Mouse (Mus musculus) gastrocnemius, adult 2 months (tissue): ENCODE measurements around the gene Prkar2a. TPM values are rescaled to one million over a fixed set of nuclear protein-coding genes. Genes with fewer than 3 reads are reported as not detected.

Source experiments
- DNase-seq: peaks from one replicate; pipeline ENCODE4 v3.0.0; 2022
- H3K27ac ChIP-seq: fragments of 200-600 bp; 2 replicates; pipeline ENCODE4 v1.8.1; 2022; ENCODE audit warnings: mild to moderate bottlenecking
- H3K4me3 ChIP-seq: fragments of 200-600 bp; 2 replicates; pipeline ENCODE4 v1.8.1; 2022; ENCODE audit warnings: mild to moderate bottlenecking, moderate library complexity
- CTCF ChIP-seq: fragments of 200-600 bp; IDR thresholded peaks from 2 replicates; pipeline ENCODE4 v1.8.1; 2022; ENCODE audit warnings: antibody characterized with exemption, mild to moderate bottlenecking, moderate library complexity
- intact Hi-C: fragments of 180-260 bp; cut with DNase I; formaldehyde crosslinking; loops from one replicate; pipeline ENCODE4 v1.15.1; 2025
- total RNA-seq, 2 experiments: library from RNA; stranded (reverse); gene quantifications; 2 replicates each; pipeline ENCODE4 v1.2.3; 2021

Prkar2a gene
- total RNA-seq, 2 experiments from 2014 or later: 164 to 181 TPM

DNA sequence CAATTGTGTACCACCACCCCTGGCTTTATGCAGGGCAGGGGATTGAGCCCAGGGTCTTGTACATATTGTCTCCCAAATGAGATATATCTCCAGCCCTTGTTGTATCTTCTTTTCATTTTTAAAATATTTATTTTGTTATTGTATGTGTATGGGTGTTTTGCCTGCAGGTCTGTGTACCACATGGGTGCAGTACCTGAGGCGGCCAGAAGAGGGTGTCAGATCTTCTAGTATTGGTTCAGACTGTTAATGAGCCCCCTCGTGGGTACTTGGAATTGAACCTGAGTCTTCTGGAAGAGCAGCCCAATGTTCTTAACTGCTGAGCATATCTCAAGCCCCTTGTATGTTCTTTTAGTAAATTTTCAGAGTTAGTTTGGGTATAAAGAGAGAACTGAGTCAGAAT, 16.0 kb upstream of the Prkar2a start:
- intact Hi-C loops: no loop called here

DNA sequence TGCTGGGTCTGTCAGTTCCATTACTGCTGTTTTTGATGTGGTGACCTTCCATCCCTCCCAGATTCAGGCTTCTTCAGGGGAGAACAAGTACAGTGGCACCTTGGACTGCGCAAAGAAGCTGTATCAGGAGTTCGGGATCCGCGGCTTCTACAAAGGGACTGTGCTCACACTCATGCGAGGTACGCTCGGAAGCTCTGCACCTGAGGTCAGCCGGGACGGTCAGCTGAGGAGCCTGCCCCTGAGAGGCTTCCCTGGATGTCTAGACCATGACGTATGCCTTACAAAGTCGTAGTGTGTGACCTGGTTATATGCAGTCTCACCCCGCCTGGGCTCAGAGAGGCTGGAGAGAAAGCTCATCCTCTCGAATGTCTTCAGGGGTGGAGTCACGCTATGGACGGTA, 9.1 kb upstream of the Prkar2a start:
- Histone ChIP-seq H3K27ac (no peak overlapping the region), H3K4me3 (no peak overlapping the region)
- intact Hi-C loops: no loop called here
- no peak for DNase-seq
- TF ChIP-seq CTCF: no peak

More for the DNA sequence above, 16.0 kb upstream of the Prkar2a start:
- no peak overlapping the region for H3K4me3 ChIP-seq
- no peak for DNase-seq
- TF ChIP-seq CTCF: peak; percentile 53
- no peak overlapping the region for H3K27ac ChIP-seq

DNA sequence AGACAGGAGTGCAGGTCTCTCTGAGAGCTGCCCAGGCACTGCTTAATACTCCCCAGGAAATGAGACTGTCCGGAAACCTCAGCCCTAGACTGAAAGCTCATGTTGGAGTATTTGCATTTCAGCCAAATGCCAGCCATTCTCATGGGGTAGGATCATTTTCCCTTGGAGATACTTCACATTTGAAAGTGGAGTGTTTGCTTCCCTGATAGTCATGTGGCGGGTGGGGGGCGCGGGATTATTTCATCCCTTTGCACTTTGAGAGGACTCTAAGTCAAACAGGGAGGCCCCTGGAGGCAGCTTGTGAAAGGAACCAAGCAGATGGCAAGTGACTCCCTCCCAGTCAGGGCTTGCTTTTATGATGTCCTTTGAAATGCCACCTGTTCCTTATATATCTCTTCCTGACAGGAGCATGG, 2.6 kb upstream of the Prkar2a start:
- intact Hi-C loops: no loop called here
- no peak; the same call in 1 of the 2 replicates for TF ChIP-seq CTCF
- Histone ChIP-seq H3K4me3 (peak overlapping the region; percentile 17; the same call in 1 of the 2 replicates), H3K27ac (peak overlapping the region; percentile 85)
- peak; percentile 59 for DNase-seq

DNA sequence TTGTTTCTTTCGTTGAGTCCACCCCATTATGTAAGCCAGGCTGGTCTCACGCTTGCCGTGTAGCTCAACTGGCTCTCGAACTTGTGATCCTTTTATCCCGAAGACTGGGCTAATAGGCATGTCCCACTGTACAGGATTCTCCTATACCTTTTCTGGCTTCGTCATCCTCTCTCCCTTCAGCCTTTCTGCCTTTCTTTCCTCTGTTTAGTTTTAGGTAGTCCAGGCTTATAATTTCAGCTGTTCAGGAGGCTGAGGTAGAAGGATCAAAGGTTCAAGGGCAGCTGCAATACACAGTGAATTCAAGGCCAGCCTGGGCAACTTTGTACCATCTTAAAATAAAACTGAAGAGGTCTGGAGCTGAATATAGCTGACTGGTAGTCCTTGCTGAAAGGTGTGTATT, 1.9 kb upstream of the Prkar2a start:
- intact Hi-C loops: no loop called here

DNA sequence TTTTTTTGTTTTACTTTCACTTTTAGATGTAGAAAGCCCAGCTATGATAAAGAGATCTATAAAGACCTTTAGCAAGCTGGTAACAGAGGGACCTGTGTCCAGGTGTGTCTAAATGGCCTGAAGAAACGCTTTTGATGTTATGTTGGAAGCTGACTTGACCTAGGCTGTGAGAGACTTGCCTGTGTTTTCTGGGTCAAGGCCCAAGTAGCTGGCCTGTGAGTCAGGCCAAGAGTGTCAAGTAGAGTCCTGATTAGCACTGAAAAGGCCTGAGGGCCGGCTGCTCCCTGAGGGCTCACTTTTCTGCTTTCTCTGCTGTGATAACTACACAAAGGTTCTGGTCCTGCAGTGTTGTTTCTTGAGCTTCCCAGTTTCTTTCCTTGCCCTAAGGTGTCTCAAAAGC, 1.4 kb upstream of the Prkar2a start:
- TF ChIP-seq CTCF: no peak
- H3K27ac ChIP-seq: peak overlapping the region; percentile 85
- DNase-seq: peak; percentile 41

More for the DNA sequence above, 1.9 kb upstream of the Prkar2a start:
- no peak overlapping the region for H3K4me3 ChIP-seq
- TF ChIP-seq CTCF: no peak
- DNase-seq: no peak
- peak overlapping the region; percentile 85 for H3K27ac ChIP-seq

DNA sequence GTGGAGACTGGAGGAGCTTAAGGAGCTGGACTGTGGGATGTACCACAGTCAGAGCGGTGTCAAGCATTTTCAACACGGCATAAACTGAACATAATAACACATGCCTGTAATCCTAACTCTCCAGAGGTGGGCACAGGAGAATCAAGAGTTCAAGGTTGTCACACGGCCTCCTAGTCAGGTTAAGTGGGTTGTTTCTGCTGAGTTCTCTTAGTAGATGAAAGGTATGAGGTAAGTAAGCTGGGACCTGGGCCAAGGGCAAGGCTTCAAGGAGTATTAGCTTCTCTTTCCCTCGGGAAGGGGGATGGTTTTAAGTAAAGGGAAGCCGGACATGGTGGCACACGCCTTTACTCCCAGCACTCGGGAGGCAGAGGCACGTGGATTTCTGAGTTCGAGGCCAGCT, 663 bp upstream of the Prkar2a start:
- intact Hi-C loops: no loop called here

More for the DNA sequence above, 1.4 kb upstream of the Prkar2a start:
- H3K4me3 ChIP-seq: no peak overlapping the region
- intact Hi-C loops: no loop called here

DNA sequence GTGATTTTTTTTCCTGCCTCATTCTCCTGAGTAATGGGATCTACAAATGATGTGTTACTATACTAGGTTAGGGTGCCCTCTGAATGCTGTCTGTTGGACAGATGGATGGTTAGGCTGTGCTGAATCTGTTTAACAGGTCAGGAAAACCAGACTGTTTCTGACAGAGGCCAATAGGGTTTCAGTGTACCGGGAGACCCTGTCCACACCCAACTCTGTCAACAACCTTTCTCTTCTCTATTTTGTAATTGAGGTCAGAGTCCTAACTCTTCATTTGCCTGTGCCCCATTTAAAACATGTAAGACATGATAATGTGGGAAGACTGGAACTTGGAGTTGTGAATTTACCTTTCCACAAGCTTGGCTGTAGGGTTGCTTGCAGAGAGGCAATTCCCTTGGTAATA, 879 bp downstream of the Prkar2a start:
- no peak for TF ChIP-seq CTCF
- H3K27ac ChIP-seq: no peak overlapping the region
- H3K4me3 ChIP-seq: no peak overlapping the region
- intact Hi-C loops: loop anchor here (5.0 kb wide), 1 partner anchor 38 kb away; no protein-coding TSS in a partner anchor
- DNase-seq: no peak

More for the DNA sequence above, 663 bp upstream of the Prkar2a start:
- peak; percentile 62 for DNase-seq
- Histone ChIP-seq H3K27ac (peak overlapping the region; percentile 85), H3K4me3 (no peak overlapping the region)
- TF ChIP-seq CTCF: no peak

DNA sequence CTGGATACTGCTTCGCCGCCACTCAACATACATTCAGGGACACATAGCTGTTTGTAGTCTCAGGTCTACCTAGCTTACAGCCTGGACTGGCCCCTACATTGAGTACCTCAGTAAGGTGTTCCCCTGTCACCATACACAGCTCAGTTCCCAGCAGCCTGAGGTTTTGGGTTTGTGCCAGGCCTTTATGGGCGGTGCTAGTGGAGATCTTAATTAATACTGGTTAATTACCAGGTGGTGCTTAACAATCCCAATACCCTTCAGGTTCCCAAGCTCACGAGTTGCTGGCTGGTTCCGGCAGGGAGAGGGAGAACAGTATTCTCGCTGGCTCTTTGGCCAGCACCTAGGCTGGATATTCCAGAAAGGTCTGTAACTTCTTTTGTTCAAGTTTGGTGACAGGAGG, 1.8 kb downstream of the Prkar2a start:
- DNase-seq: no peak
- no peak overlapping the region for H3K27ac ChIP-seq
- H3K4me3 ChIP-seq: no peak overlapping the region
- TF ChIP-seq CTCF: no peak
- intact Hi-C loops: loop anchor here (5.0 kb wide), 1 partner anchor 39 kb away; no protein-coding TSS in a partner anchor

DNA sequence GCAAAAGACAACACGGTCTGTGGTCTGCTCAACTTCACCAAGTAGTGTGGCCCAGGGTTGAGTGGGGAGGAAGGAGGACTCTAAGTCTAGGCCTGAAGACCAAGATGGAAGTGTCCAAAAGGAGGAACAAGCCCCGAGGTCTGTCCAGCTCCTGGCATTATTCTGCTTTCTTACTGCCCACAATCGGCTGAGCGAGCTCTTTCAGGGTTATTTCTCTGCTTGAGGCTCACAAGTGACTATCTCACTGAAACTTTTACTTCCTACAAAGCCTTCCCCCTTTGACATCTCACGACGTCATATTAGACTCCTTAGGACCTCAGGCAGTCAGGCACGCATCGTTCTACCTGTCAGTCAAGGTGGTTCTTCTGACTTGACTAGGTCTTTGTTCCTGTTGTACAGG, 2.3 kb downstream of the Prkar2a start:
- Histone ChIP-seq H3K4me3 (peak overlapping the region; percentile 92), H3K27ac (peak overlapping the region; percentile 93)
- intact Hi-C loops: loop anchor here (5.0 kb wide), 1 partner anchor 39 kb away; no protein-coding TSS in a partner anchor
- DNase-seq: no peak
- no peak for TF ChIP-seq CTCF

DNA sequence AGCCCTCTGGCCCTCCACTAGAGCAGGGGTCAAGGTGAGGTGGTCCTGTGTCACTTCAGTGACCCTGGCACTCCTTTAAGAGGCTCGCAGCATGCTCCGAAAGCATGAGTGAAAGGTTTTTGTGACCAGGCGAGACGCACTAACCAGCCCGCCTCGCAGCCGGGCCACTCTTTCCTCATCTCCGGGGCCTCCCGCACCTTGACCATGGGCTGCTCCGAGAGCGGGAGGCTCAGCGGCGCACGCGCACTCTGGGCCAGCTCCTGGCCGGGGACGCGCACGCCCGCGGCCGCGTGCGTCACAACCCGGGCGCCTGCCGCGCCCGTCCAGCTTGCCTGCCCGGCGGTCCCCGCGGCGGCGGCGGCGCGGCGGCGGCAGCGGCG, 2.7 kb downstream of the Prkar2a start:
- TF ChIP-seq CTCF: no peak
- DNase-seq: peak; percentile 95
- peak overlapping the region; percentile 93 for H3K27ac ChIP-seq
- H3K4me3 ChIP-seq: peak overlapping the region; percentile 92
- intact Hi-C loops: loop anchor here (5.0 kb wide), 1 partner anchor 40 kb away; no protein-coding TSS in a partner anchor

DNA sequence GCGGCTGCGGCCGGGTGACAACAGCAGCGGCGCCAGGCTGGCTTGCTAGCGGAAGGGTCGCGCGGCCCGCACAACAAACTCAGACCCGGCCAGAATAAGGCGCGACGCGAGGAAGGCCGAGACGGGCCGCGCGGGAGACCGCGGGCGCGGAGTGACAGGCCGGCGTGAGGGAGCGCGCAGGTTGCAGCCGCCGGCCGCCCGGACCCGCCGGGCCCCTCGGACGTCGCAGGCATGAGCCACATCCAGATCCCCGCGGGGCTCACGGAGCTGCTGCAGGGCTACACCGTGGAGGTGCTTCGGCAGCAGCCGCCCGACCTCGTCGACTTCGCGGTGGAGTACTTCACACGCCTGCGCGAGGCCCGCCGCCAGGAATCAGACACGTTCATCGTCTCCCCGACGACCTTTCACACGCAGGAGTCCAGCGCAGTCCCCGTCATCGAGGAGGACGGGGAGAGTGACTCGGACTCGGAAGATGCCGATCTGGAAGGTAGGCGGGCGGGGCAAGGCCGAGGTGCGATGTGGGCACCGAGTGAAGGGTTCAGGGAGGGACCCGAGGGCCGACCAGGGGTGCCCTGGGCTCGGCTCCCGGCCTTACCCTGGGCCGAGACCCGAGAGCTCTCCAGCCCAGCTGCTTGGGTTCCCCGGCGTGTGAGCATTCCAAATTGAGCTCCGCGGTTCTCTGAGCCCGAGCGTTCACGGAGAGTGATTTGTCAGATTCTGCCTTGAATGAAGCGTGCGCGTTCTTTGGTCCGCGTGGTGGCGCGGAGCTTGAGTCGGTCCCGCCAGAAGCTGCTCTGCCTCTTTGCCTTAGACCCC, 3.3 kb downstream of the Prkar2a start:
- peak overlapping the region; percentile 93 for H3K27ac ChIP-seq
- peak; percentile 21; the same call in 1 of the 2 replicates for TF ChIP-seq CTCF
- H3K4me3 ChIP-seq: peak overlapping the region; percentile 92
- peak; percentile 73 for DNase-seq
- intact Hi-C loops: loop anchor here (5.0 kb wide), 1 partner anchor 40 kb away; no protein-coding TSS in a partner anchor

DNA sequence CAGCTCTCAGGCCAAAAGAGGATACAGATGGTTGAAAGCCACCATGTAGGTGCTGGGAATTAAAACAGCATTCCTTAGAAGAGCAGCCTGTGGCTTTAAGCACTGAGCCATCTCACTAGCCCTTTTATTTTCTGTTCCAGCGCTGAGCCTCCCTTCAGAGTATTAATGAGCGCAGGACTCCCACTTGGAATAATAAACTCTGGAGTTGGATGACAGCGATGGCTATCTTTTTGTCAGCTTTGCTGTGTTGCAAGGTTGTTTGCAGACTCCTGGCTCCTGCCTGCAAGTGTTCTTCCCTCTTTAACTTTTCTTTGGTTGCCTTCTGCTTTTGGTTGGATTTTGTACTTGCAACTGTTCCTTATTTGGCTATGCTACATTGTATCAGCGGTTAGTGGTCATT, 4.8 kb downstream of the Prkar2a start:
- no peak for DNase-seq
- no peak for TF ChIP-seq CTCF
- Histone ChIP-seq H3K4me3 (peak overlapping the region; percentile 92), H3K27ac (0 out of 2 replicates have a peak overlapping the region, but pooled peaks have one; percentile 1)
- intact Hi-C loops: loop anchor here (5.0 kb wide), 1 partner anchor 42 kb away; no protein-coding TSS in a partner anchor

DNA sequence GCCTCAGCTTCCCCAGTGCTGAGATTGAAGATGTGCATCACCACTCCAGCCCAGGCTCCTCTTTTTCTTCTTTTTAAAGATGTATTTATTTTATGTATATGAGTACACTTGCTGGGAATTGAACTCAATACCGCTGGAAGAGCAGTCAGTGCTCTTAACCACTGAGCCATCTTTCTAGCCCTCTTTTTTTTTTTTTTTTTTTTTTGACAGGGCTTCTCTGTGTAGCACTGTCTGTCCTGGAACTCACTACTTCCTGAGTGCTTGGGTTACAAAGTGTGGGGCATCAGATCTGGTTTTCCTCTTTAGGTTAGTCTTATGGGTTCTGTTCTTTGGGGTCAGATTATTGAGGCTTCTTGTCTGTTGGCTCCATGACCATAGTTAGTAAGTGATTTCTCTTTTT, 5.4 kb downstream of the Prkar2a start:
- TF ChIP-seq CTCF: no peak
- intact Hi-C loops: loop anchor here (5.0 kb wide), 1 partner anchor 42 kb away; no protein-coding TSS in a partner anchor
- peak overlapping the region; percentile 92 for H3K4me3 ChIP-seq
- DNase-seq: no peak
- H3K27ac ChIP-seq: no peak overlapping the region
